Mouse (Mus musculus) stomach, embryonic 16.5 days (tissue): ENCODE results near the gene Ehd4. TPM values are rescaled to one million over a fixed set of nuclear protein-coding genes. Genes with fewer than 3 reads are reported as not detected.

Experiments used
- polyA plus RNA-seq: library from polyadenylated mRNA; unstranded; fragments of >200 nt; fragmentation: Nextera tagmentation; extraction: Ambion mirVana; gene quantifications from 2 replicates; pipeline ENCODE4 v1.2.1, GENCODE M21; 2015

Ehd4 gene
- polyA plus RNA-seq, 1 experiment from 2014 or later = 46.5 TPM

Other genes with a start within 250 kb of the Ehd4 start
- gene Mapkbp1, start 181.9 kb downstream of the Ehd4 start, polyA plus RNA-seq = 2.6 and 3.4 TPM in 2 replicates
- 13.4 and 15.4 TPM in 2 replicates for gene Jmjd7, start 127.1 kb downstream of the Ehd4 start, polyA plus RNA-seq
- 2.4 and 5.1 TPM in 2 replicates for gene Gm28042, start 127.1 kb downstream of the Ehd4 start, polyA plus RNA-seq
- gene Pla2g4b, start 121.2 kb downstream of the Ehd4 start, polyA plus RNA-seq = 1.8 and 2.7 TPM in 2 replicates
- 4.5 and 6.7 TPM in 2 replicates for gene Pla2g4e, start 90.7 kb upstream of the Ehd4 start, polyA plus RNA-seq
- gene Pla2g4d, start 134.6 kb upstream of the Ehd4 start, polyA plus RNA-seq = 0.13 and 0.21 TPM in 2 replicates
- 5.7 and 10.1 TPM in 2 replicates for gene Pla2g4f, start 159.6 kb upstream of the Ehd4 start, polyA plus RNA-seq
- 17.5 and 22.0 TPM in 2 replicates for gene Vps39, start 198.5 kb upstream of the Ehd4 start, polyA plus RNA-seq
- 9.0 and 10.3 TPM in 2 replicates for gene Ganc, start 249.3 kb upstream of the Ehd4 start, polyA plus RNA-seq
- 12.3 and 14.8 TPM in 2 replicates for gene Tmem87a, start 249.5 kb upstream of the Ehd4 start, polyA plus RNA-seq